Mouse (Mus musculus): ENCODE results near the gene Ptgfrn.

- no peak for TF ChIP-seq CTCF (IDR thresholded peaks at IDR 0.05; ENCODE audit: low read depth)
- TF ChIP-seq EP300 (IDR thresholded peaks at IDR 0.05; ENCODE audit: low read depth), result no peak
These were observed 102.8 kb downstream of the Ptgfrn start for GRCm38 (mm10) chr3:101007112-101007782.

Measured in heart, postnatal 0 days (tissue).